Mouse (Mus musculus): ENCODE results near the gene Homer2.

Gene Homer2

DNA sequence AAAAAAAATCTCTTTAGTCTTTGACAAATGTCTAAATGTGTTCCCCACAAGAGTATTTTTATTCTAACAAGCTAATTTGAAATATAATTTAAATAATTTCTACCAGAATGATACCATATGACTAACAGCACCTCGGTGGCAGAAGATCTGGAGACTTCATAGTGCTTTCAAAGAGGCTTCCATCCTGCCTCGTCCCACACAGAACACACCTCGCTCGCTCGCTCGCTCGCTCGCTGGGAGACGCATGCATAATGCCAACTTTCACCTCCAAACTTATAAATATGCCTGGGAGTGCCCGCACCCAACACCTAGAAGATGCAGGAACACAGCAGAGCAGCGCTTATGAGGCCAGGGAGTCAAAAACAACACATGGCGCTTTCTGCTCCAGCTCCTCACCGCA is 9.0 kb downstream of the Homer2 start:
- DNase-seq (ENCODE audit: low read depth) = no peak

DNA sequence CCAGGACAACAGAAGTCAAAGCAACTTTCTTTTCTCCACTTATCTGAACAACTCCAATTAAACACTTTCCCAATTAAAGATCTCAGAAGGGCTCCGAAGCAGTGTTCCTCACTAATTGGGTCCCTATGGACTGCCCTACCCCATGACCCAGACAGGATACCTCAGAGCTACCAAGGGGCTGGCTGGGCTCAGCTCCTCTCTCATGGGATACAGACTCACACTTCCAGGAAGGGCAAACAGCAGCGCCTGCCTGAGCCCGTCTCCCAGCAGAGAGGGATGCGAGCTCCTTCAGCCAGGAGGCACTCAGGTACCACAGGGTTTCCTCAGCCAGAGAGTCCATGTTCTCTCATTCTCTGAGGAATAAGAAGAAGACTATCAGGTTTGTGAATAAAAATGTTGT is 9.4 kb downstream of the Homer2 start:
- no peak for DNase-seq (ENCODE audit: low read depth)

- peak; percentile 16 for DNase-seq (ENCODE audit: low read depth)
These were observed 11.4 kb downstream of the Homer2 start for GRCm38 (mm10) chr7:81695763-81696533.

GRCm38 (mm10) chr7:81691067-81691466 is 16.3 kb downstream of the Homer2 start:
- DNase-seq (ENCODE audit: low read depth) = no peak

DNA sequence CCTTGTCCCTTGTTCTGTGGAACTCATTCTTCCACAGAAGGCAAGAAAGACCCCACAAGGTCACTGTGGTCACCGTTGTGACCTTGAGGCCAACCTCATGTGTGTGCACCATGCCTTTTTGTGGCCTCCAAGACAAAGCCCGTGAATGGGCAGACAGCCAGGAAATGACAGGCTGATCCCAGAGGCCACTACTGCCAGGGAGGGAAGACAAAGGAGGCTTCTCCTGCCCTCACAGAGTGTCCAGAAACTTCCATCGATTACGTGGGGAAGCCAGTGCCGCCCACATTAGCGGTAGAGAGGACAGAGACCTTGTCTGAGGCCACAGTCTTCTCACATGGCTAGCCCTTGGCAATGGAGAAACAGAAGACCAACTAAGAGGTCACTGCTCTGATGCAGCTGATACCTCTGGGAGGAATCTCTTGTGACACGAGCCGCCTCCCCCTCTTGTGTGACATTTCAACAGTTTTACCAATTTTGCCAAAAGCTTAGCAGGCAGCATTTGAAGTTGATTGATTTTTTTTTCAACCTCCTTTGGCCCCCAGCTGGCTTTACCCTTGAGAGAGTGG is 18.1 kb downstream of the Homer2 start:
- peak; percentile 47 for DNase-seq (ENCODE audit: low read depth)

DNA sequence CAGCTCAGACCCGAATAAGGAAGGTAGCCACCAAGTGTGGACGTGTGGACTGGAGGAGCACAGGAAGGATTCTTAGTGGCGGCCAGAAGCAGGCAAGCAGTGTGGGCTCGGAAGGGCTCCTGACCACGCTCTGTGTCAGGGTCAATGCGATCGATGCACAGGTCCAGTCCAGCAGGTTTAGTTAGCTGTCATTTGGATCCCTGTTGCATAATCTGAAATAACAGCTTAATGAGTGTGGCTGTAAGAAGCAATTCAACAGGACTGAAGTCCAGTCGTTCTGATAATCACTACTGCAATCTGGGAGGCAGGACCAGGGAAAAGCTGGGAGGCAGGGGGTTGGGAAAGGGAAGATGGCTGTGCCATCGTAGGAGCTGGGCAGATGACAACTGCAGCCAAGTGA is 18.9 kb downstream of the Homer2 start:
- no peak for DNase-seq (ENCODE audit: low read depth)

GRCm38 (mm10) chr7:81687684-81688316 is 19.5 kb downstream of the Homer2 start:
- no peak for DNase-seq (ENCODE audit: low read depth)

GRCm38 (mm10) chr7:81685375-81685774 is 22.0 kb downstream of the Homer2 start:
- DNase-seq (ENCODE audit: low read depth) = no peak

DNA sequence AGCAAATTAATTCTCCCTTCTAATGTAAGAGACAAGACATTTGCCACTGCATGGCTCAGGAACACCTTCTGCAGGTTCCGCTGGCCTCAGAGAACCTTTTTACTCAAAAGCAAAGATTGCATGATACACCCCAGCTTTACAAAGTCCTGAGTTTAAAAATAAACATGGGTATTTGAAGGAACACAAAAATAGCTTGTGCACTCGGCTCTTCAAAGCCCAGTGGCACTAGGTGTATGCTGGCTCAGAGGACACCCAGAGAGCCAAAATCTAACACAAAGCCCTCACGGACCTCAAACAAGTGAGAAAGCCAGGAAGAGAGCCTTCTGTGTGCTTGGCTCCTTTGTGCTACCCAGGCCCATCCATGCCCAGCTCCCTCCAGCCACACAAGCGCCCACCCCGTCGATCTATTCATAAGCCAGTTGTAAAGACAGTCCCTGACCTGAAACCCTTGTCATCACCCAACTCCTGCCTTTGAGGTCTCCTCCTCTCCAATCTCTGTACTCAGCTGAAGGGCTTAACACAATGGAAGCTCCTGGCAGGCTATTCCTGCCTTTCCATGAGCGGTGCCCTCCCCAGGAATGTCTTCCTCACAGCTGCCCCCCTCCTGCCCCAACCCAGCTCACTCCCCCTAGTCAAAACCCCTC is 23.4 kb downstream of the Homer2 start:
- DNase-seq (ENCODE audit: low read depth) = no peak

DNA sequence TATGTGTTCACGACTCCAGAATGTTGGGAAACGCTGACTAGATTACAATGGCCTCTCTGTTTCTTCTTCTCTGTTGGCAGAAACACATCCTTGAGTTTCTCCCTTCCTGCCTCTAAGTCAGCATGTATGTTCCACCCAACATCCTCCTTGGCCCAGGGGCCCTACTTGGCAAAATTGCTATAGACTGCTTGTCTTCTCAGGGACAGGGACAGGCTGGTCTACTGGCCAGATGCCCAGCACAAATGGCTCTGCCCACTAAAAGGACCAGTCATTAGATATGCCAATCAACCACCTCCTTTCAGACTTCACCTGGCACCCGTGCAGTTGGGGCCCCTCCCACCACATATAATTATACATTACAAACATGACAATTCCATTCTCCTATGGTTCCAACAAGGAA is 25.9 kb downstream of the Homer2 start:
- DNase-seq (ENCODE audit: low read depth) = no peak

DNA sequence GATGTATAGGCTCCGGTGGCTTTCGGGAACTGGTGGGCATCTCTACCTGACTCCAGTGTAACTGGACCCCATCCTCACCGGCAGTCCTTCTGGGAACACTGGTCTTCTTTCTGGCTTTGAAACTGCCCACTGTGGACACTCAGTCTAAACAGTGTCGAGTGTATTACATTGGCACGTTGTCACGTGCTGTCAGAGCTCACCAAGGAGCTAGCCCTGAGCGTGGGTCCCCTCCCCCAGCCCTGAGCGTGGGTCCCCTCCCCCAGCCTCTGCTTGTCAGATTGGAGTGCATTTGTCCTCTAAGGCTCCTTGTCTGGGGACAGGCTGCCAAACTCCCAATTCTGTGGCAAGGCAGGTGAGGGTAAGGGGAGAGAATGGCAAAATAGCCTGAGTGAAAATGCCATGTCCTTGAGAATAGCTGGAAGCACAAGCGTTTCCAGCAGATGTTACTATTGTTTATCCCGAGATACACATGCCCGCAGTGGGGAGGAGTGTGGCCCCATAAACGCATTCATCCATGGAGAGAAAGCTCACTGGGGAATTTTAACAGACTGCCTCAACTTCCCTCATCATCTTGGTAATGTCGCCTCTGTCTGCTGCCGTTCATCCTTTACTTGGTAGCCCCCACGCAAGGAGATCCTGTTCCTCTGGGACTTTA is 33.8 kb downstream of the Homer2 start:
- no peak for DNase-seq (ENCODE audit: low read depth)

GRCm38 (mm10) chr7:81672735-81673291 is 34.5 kb downstream of the Homer2 start:
- DNase-seq (ENCODE audit: low read depth) = no peak

- DNase-seq (ENCODE audit: low read depth) = no peak
These were observed 40.2 kb downstream of the Homer2 start for GRCm38 (mm10) chr7:81667156-81667555.

DNA sequence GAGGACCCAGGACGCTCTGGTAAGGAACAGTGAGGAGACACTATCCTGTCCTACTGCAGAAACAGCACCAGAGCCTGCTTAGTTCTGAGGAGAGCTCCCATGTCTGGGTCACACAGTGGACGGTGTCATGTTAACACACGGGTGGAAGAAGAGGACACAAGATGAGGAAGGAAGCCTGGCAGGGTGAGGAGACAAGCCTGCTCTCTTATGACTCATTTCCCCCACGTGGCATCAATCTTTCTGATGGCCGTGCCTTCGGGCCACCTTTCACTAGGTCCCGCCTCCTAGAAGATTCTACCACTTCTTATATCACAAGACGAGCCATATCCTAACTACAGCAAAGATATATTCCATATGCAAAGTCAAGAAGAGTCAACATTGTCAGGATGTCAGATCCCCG is 40.7 kb downstream of the Homer2 start:
- peak; percentile 79 for DNase-seq (ENCODE audit: low read depth)

DNA sequence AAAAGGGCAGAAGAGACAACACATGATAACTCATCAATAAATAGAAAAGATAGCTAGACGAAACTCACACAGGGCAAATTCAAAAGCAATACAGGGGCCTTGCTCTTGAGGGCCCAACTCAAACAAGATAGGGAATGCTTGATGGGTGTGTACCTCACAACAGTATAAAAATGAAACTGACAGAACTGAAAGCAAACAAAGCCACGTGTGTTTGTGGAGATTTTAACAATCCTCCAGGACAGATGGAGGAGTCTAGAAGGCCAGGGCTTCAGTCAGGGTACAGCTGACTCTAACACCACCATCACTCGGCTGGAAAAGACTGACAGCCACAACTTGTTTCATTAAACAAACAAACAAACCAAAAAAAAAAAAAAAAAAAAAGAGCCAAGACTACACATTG is 44.3 kb downstream of the Homer2 start:
- DNase-seq (ENCODE audit: low read depth) = no peak

- DNase-seq (ENCODE audit: low read depth) = no peak
These were observed 49.5 kb downstream of the Homer2 start for GRCm38 (mm10) chr7:81657631-81658347.

GRCm38 (mm10) chr7:81657055-81657454 is 50.3 kb downstream of the Homer2 start:
- DNase-seq (ENCODE audit: low read depth) = no peak

GRCm38 (mm10) chr7:81656635-81657034 is 50.7 kb downstream of the Homer2 start:
- no peak for DNase-seq (ENCODE audit: low read depth)

DNA sequence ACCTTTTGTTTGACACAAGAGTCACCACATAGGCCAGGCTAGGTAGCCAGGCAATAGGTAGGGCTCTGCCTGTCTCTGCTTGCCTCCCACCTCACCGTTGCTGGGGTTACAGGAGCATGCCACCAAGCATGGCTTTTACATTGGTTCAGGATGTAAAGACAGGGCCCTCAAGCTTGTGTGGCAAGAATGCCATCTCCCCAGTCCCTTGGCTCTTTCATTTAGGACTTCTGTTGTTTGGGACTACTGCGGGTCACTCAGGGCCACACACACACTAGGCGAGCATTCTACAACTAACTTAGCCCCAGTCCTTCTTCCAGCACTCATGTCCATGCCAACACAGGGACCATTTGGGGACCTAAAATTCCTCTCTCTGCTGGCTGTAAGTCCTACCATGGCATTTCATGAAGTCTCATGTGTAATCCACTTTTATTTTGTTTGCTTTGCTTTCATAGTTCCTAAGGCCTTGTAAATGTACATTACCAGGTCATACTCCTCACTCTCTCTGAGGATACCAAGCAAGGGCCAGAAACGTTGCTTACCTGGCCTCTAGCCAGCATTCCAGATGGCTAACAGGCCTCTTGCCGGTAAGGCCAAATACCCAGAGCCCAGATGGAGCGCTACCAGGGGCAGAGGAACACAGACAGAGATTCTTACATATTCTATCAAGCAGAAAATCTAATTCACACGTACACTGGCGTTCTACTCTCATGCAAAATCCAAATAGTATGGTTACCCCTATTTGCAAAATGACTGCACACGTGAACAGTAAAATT is 52.2 kb downstream of the Homer2 start:
- DNase-seq (ENCODE audit: low read depth) = no peak

DNA sequence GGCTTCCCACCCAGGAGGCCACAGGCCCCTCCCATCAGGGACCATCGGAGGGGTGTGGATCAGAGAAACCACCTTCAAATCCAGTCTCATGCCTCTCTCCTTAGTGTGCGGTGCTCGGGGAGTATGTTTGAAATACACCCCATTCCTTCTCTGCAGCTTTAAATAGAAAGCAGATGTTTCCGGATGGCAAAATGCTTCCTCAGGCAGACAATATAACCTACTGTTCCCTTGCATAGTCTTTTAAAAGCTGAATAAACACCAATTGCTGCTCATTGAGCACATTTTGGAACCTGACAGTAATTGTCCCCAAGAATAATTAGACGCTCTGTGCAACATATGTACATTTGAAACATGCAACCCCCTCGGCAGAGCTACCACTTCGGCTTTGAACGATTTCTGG is 53.3 kb downstream of the Homer2 start:
- DNase-seq (ENCODE audit: low read depth) = no peak

- DNase-seq (ENCODE audit: low read depth) = no peak
These were observed 55.0 kb downstream of the Homer2 start for GRCm38 (mm10) chr7:81652296-81652695.
